8 mouse cellular contexts compared by ENCODE assay signal in the genomic region with DNA sequence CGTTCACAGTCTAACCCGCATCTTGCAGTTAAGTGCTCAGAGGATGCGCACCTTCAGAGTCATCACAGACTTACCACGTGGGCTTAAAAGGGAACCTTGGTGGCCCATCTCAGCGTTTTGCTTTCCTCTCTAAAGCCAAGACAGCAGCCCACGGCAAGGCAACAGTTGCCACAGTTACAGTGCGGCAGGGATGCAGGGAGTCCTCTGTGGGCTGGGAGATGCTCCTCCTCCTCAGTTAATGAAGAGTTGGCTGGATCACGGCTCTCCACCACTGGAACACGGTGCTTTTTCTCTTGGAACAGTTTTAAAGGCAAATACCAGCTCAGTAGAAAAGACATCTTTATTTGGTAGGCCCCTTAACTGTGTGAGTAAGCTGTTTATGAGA. TPM values are rescaled to one million over a fixed set of nuclear protein-coding genes. Genes with fewer than 3 reads are reported as not detected.
DNase-seq lines count a peak whose midpoint lies in the region.
"Had no signal": no experiment of that assay in that cellular context is flagged by ENCODE, and none has a peak within 500 bp of the region (broad histone marks: within the 10 kb centered on the region; RNA-seq: fewer than 3 reads in every experiment).

No protein-coding gene starts in this region.

- peak; percentile 42 to 62 for DNase-seq in left cerebral cortex, adult 18-20 months (ENCODE audit: low spot score in 2 of 2)
- DNase-seq in left cerebral cortex, adult 11 months (ENCODE audit: low spot score): no peak
- peak; percentile 28 to 42 for DNase-seq in frontal cortex, postnatal 14 days (ENCODE audit: low spot score in 2 of 2)
- peak; percentile 45 to 68 for DNase-seq in left cerebral cortex, adult 9 months (ENCODE audit: low spot score in 2 of 2)
- peak; percentile 68 to 75 for DNase-seq in right cerebral cortex, postnatal 10 days (ENCODE audit: low spot score in 2 of 2)
- no peak for DNase-seq in kidney, postnatal 4 days
- no peak for DNase-seq in adrenal gland, postnatal 25 days
- DNase-seq: kidney, postnatal 10 days had no signal

RNA-seq across cellular contexts. Expression of a gene that starts 4.6 kb away (rescaled TPM):
- 10 to 100 TPM; 51.0 to 56.1 TPM for total RNA-seq in left cerebral cortex, adult 18-20 months (2021)
- 10.7 and 27.8 TPM in 2 replicates for total RNA-seq in adrenal gland, postnatal 25 days (2021)

Comparison
In these comparisons a context has a peak if more than half of its experiments do, and no peak if none do; other contexts are left out.
1. DNase-seq: peak in left cerebral cortex, adult 18-20 months (2 of 2), frontal cortex, postnatal 14 days (2 of 2), left cerebral cortex, adult 9 months (2 of 2) and right cerebral cortex, postnatal 10 days (2 of 2); none in left cerebral cortex, adult 11 months (single experiment), kidney, postnatal 4 days (0 of 2) and adrenal gland, postnatal 25 days (single experiment).